Mouse (Mus musculus) liver, embryonic 14.5 days (tissue): ENCODE data around the gene Xdh. TPM values are rescaled to one million over a fixed set of nuclear protein-coding genes. Genes with fewer than 3 reads are reported as not detected.

ENCODE experiments used
- ATAC-seq: fragments of 200-750 bp; cut with Nextera tagmentation; 2 replicates; pipeline ENCODE4 v1.8.0; 2017; ENCODE audit warnings: moderate number of reproducible peaks, mild to moderate bottlenecking, moderate library complexity; ENCODE audit not compliant: insufficient read depth
- DNase-seq, 3 experiments: peaks; one replicate each; pipeline ENCODE4 v3.0.0-alpha.2; 2012 to 2013; ENCODE audit warnings: low read depth in 3 of 3, low spot score in 3 of 3
- H3K27ac ChIP-seq: fragments of 300-500 bp; sonication (generic); 2 replicates; pipeline ENCODE4 v1.5.1; 2014; ENCODE audit warnings: moderate library complexity, mild to moderate bottlenecking, control low read depth, inconsistent platforms
- H3K27me3 ChIP-seq: fragments of 300-500 bp; sonication (generic); 2 replicates; pipeline ENCODE4 v1.6.1; 2014; ENCODE audit warnings: mild to moderate bottlenecking, low read length, moderate library complexity; ENCODE audit not compliant: control insufficient read depth, insufficient read depth
- H3K36me3 ChIP-seq: fragments of 300-500 bp; sonication (generic); replicated peaks from 2 replicates; pipeline ENCODE4 v1.6.1; 2014; ENCODE audit warnings: low read depth; ENCODE audit not compliant: control insufficient read depth, insufficient read depth
- H3K4me1 ChIP-seq, 2 experiments: fragments of 200-500 bp in 1 of 2; fragments of 300-500 bp in 1 of 2; sonication (generic) in 1 of 2; replicated peaks; 2 replicates each; pipeline ENCODE4 v1.6.1; 2012 to 2014; ENCODE audit warnings: antibody characterized with exemption in 1 of 2, inconsistent platforms in 1 of 2, low read length in 1 of 2; ENCODE audit not compliant: control insufficient read depth in 2 of 2, insufficient read depth in 2 of 2
- H3K4me2 ChIP-seq: fragments of 300-500 bp; sonication (generic); 2 replicates; pipeline ENCODE4 v1.6.1; 2014; ENCODE audit warnings: low read depth, mild to moderate bottlenecking, control low read depth, moderate library complexity
- H3K4me3 ChIP-seq, 2 experiments: fragments of 200-500 bp in 1 of 2; fragments of 300-500 bp in 1 of 2; sonication (generic) in 1 of 2; 2 replicates each; pipeline ENCODE4 v1.5.1; 2012 to 2014; ENCODE audit warnings: low read depth in 2 of 2, low read length in 2 of 2, mild to moderate bottlenecking in 2 of 2, control low read depth in 1 of 2, inconsistent platforms in 1 of 2, moderate library complexity in 1 of 2; ENCODE audit not compliant: insufficient read depth in 1 of 2
- H3K9ac ChIP-seq: fragments of 300-500 bp; sonication (generic); replicated peaks from 2 replicates; pipeline ENCODE4 v1.6.1; 2014; ENCODE audit warnings: mild to moderate bottlenecking, control low read depth, moderate library complexity
- H3K9me3 ChIP-seq: fragments of 300-500 bp; sonication (generic); 2 replicates; pipeline ENCODE4 v1.6.1; 2016; ENCODE audit warnings: low read length, mixed read lengths; ENCODE audit not compliant: control insufficient read depth
- CTCF ChIP-seq: IDR thresholded peaks from 2 replicates; pipeline ENCODE4 v1.5.1; 2016; ENCODE audit warnings: antibody characterized with exemption, low read depth, control low read depth
- EP300 ChIP-seq: IDR thresholded peaks from 2 replicates; pipeline ENCODE4 v1.6.1; 2016; ENCODE audit warnings: antibody characterized with exemption, low read depth
- WGBS: fragments of 180-500 bp; shearing (Covaris S2); extraction: QIAGEN DNeasy Blood & Tissue Kit; methylation state at CpG from one replicate; pipeline ENCODE4 v1.1.7; 2014; ENCODE audit not compliant: insufficient replicate concordance; 5-methylcytosine and 5-hydroxymethylcytosine counted together
- polyA plus RNA-seq, 2 experiments: library from polyadenylated mRNA; depleted of rRNA in 1 of 2; stranded (reverse) in 1 of 2; unstranded in 1 of 2; fragments of >200 nt; fragmentation: Nextera tagmentation in 1 of 2; extraction: Ambion mirVana in 1 of 2; gene quantifications; 2 replicates each; pipeline versions ENCODE4 v1.2.1 to v1.2.3; 2012 to 2014

Gene Xdh
- polyA plus RNA-seq, 2 experiments: 0.85 to 1.3 TPM

GRCm38 (mm10) chr17:73918944-73919381, 31.0 kb downstream of the Xdh start:
- TF ChIP-seq CTCF: no peak
- TF ChIP-seq EP300: no peak
- no peak overlapping the region for H3K4me2 ChIP-seq
- no peak overlapping the region for H3K4me3 ChIP-seq
- no peaks in the 10 kb centered on the region for H3K4me1 ChIP-seq
- H3K9ac ChIP-seq: no peak overlapping the region
- no peaks in the 10 kb centered on the region for H3K9me3 ChIP-seq
- ATAC-seq (no peak), DNase-seq (no peak)
- WGBS: 34% methylated on average over 7 of the region's 7 CpGs
- no peaks in the 10 kb centered on the region for H3K36me3 ChIP-seq
- no peak overlapping the region for H3K27ac ChIP-seq
- H3K27me3 ChIP-seq: no peaks in the 10 kb centered on the region

GRCm38 (mm10) chr17:73918138-73918537, 31.9 kb downstream of the Xdh start:
- no peaks in the 10 kb centered on the region for H3K27me3 ChIP-seq
- H3K9ac ChIP-seq: no peak overlapping the region
- no peaks in the 10 kb centered on the region for H3K9me3 ChIP-seq
- no peaks in the 10 kb centered on the region for H3K36me3 ChIP-seq
- WGBS: 68% methylated on average over 3 of the region's 3 CpGs
- no peaks in the 10 kb centered on the region for H3K4me1 ChIP-seq
- H3K4me2 ChIP-seq: no peak overlapping the region
- ATAC-seq: no peak
- TF ChIP-seq EP300 (no peak), CTCF (no peak)
- DNase-seq: no peak
- H3K27ac ChIP-seq: no peak overlapping the region
- no peak overlapping the region for H3K4me3 ChIP-seq

GRCm38 (mm10) chr17:73917713-73918112, 32.3 kb downstream of the Xdh start:
- TF ChIP-seq CTCF: peak; percentile 24; the same call in 1 of the 2 replicates
- TF ChIP-seq EP300: no peak
- H3K4me3 ChIP-seq: no peak overlapping the region
- no peaks in the 10 kb centered on the region for H3K4me1 ChIP-seq
- no peak overlapping the region for H3K9ac ChIP-seq
- no peak overlapping the region for H3K4me2 ChIP-seq
- ATAC-seq: no peak
- no peak for DNase-seq
- no peaks in the 10 kb centered on the region for H3K27me3 ChIP-seq
- 66% methylated on average over 5 of the region's 5 CpGs for WGBS
- no peaks in the 10 kb centered on the region for H3K9me3 ChIP-seq
- H3K36me3 ChIP-seq: no peaks in the 10 kb centered on the region
- no peak overlapping the region for H3K27ac ChIP-seq

- WGBS: 58% methylated on average over 4 of the region's 4 CpGs
- Histone ChIP-seq H3K36me3 (no peaks in the 10 kb centered on the region), H3K27ac (no peak overlapping the region), H3K4me2 (no peak overlapping the region), H3K9me3 (no peaks in the 10 kb centered on the region), H3K4me1 (no peaks in the 10 kb centered on the region), H3K27me3 (no peaks in the 10 kb centered on the region), H3K4me3 (no peak overlapping the region), H3K9ac (no peak overlapping the region)
- DNase-seq: no peak
- ATAC-seq: no peak
- TF ChIP-seq CTCF: no peak
- TF ChIP-seq EP300: no peak
Measured at GRCm38 (mm10) chr17:73914730-73915129, 35.3 kb downstream of the Xdh start.

GRCm38 (mm10) chr17:73906076-73906475, 43.9 kb downstream of the Xdh start:
- Histone ChIP-seq H3K4me3 (no peak overlapping the region), H3K27me3 (no peaks in the 10 kb centered on the region), H3K27ac (no peak overlapping the region), H3K36me3 (no peaks in the 10 kb centered on the region), H3K9me3 (no peaks in the 10 kb centered on the region), H3K9ac (no peak overlapping the region), H3K4me1 (no peaks in the 10 kb centered on the region), H3K4me2 (no peak overlapping the region)
- no peak for ATAC-seq
- 68% methylated on average over 8 of the region's 8 CpGs for WGBS
- DNase-seq: no peak
- TF ChIP-seq EP300 (no peak), CTCF (no peak)
